ENCODE assay signal across 10 mouse cellular contexts in the genomic region with DNA sequence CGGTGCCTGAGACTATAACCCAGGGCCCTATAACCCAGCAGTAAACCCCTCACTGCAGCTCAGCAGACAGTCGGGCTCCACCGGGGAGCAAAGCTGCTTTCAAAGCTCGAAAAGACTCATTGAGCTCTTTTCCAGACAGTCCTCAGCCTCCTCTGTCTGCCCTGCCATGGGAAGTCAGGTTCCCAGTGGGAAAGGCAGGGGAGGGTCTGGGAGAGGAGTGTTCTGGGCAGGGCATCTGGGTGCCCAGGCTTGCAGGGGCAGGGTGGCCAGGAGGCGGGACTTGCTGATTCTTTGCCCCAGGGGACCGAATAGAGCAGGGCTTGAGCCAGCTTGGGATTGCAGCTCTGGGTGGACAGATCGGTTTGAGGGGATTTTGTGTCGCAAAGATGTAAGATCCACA. TPM values are rescaled to one million over a fixed set of nuclear protein-coding genes. Genes with fewer than 3 reads are reported as not detected.
A peak's percentile ranks its signal among the peaks of the same experiment; 100 is the strongest.
DNase-seq lines count a peak whose midpoint lies in the region; ATAC-seq and TF ChIP-seq lines count a peak whose summit lies in the region.
"Had no signal": no experiment of that assay in that cellular context is flagged by ENCODE, and none has a peak within 500 bp of the region (broad histone marks: within the 10 kb centered on the region; RNA-seq: fewer than 3 reads in every experiment).

No protein-coding gene starts in this region.

- H3K9me3 ChIP-seq in lung, postnatal 0 days (ENCODE audit: low read length), result no peaks in the 10 kb centered on the region
- H3K9me3 ChIP-seq in forebrain, embryonic 16.5 days (ENCODE audit: control insufficient read depth, low read length), result no peaks in the 10 kb centered on the region
- no peaks in the 10 kb centered on the region for H3K9me3 ChIP-seq in stomach, embryonic 15.5 days

- H3K4me3 ChIP-seq in gastrocnemius, adult 2 months, result no peak overlapping the region
- no peak overlapping the region for H3K4me3 ChIP-seq in lung, postnatal 0 days (ENCODE audit: low read depth, low read length)
- H3K4me3 ChIP-seq in forebrain, embryonic 16.5 days (replicated peaks; ENCODE audit: low read length), result no peak overlapping the region
- H3K4me3 ChIP-seq in stomach, embryonic 15.5 days (replicated peaks), result no peak overlapping the region

- TF ChIP-seq EP300 in lung, postnatal 0 days (IDR thresholded peaks at IDR 0.05), result no peak

- H3K27ac ChIP-seq in gastrocnemius, adult 2 months, result peak overlapping the region; percentile 65
- peak overlapping the region; percentile 33; the same call in 1 of the 2 replicates for H3K27ac ChIP-seq in lung, postnatal 0 days (ENCODE audit: low read length)
- H3K27ac ChIP-seq in forebrain, embryonic 16.5 days (ENCODE audit: low read length), result no peak overlapping the region
- peak overlapping the region; percentile 37; the same call in 1 of the 2 replicates for H3K27ac ChIP-seq in stomach, embryonic 15.5 days

- WGBS in lung, postnatal 0 days, result 66% methylated on average over 8 of the region's 8 CpGs
- 32% methylated on average over 8 of the region's 8 CpGs for WGBS in forebrain, embryonic 16.5 days
- whole genome bisulfite sequencing in stomach, embryonic 15.5 days, result 54% methylated on average over 8 of the region's 8 CpGs

- no peak overlapping the region for H3K4me2 ChIP-seq in lung, postnatal 0 days (replicated peaks; ENCODE audit: low read depth, low read length)
- H3K4me2 ChIP-seq in forebrain, embryonic 16.5 days (ENCODE audit: low read length), result no peak overlapping the region
- H3K4me2 ChIP-seq in stomach, embryonic 15.5 days, result no peak overlapping the region

- no peak for ATAC-seq in lung, postnatal 0 days
- no peak for ATAC-seq in forebrain, embryonic 16.5 days
- ATAC-seq in stomach, embryonic 15.5 days (ENCODE audit: insufficient read depth, low FRiP score, low read depth), result no peak

- no peak for TF ChIP-seq CTCF in gastrocnemius, adult 2 months (IDR thresholded peaks at IDR 0.05)
- no peak for TF ChIP-seq CTCF in lung, postnatal 0 days (IDR thresholded peaks at IDR 0.05)

- no peak overlapping the region for H3K9ac ChIP-seq in lung, postnatal 0 days (replicated peaks; ENCODE audit: low read depth)
- H3K9ac ChIP-seq in forebrain, embryonic 16.5 days (replicated peaks; ENCODE audit: low read depth, low read length), result 0 out of 2 replicates have a peak overlapping the region, but pooled peaks have one; percentile 5
- no peak overlapping the region for H3K9ac ChIP-seq in stomach, embryonic 15.5 days

- intact Hi-C loops in gastrocnemius, adult 2 months (cut with DNase I), result loop anchor here (2.0 kb wide), 1 partner anchor 56 kb away; no protein-coding TSS in a partner anchor

- no peak for DNase-seq in gastrocnemius, adult 2 months
- no peak for DNase-seq in gastrocnemius, postnatal 25 days
- no peak for DNase-seq in lung, postnatal 0 days (ENCODE audit: low spot score)
- DNase-seq in lung, postnatal 25 days (ENCODE audit: low spot score), result no peak
- no peak for DNase-seq in urinary bladder, postnatal 10 days (ENCODE audit: low spot score)
- no peak for DNase-seq in cerebellum, adult 9-10 months

- H3K4me1 ChIP-seq in lung, postnatal 0 days (ENCODE audit: insufficient read depth, low read depth, low read length), result peaks cover 11% of the 10 kb centered on the region; the same call in 1 of the 2 replicates
- peaks cover 18% of the 10 kb centered on the region for H3K4me1 ChIP-seq in forebrain, embryonic 16.5 days (replicated peaks; ENCODE audit: control insufficient read depth, insufficient read depth, low read length)
- H3K4me1 ChIP-seq in stomach, embryonic 15.5 days, result peaks cover 42% of the 10 kb centered on the region

- peaks cover 3% of the 10 kb centered on the region; the same call in 1 of the 2 replicates for H3K36me3 ChIP-seq in lung, postnatal 0 days (ENCODE audit: insufficient read depth, low read length)
- no peaks in the 10 kb centered on the region for H3K36me3 ChIP-seq in forebrain, embryonic 16.5 days (ENCODE audit: control insufficient read depth, insufficient read depth)
- peaks cover 12% of the 10 kb centered on the region; the same call in 1 of the 2 replicates for H3K36me3 ChIP-seq in stomach, embryonic 15.5 days

- H3K27me3 ChIP-seq in lung, postnatal 0 days (replicated peaks; ENCODE audit: insufficient read depth, low read length), result no peaks in the 10 kb centered on the region
- no peaks in the 10 kb centered on the region for H3K27me3 ChIP-seq in forebrain, embryonic 16.5 days (replicated peaks; ENCODE audit: control insufficient read depth, insufficient read depth, low read length)
- H3K27me3 ChIP-seq in stomach, embryonic 15.5 days (replicated peaks), result no peaks in the 10 kb centered on the region
- H3K27me3 ChIP-seq: CH12.LX had no signal

RNA-seq across cellular contexts. Expression of a gene that starts 52.6 kb away (rescaled TPM):
- total RNA-seq in gastrocnemius, adult 2 months (2021), result not detected
- total RNA-seq in gastrocnemius, postnatal 25 days (2021), result under 1 TPM in 1 of 2 experiments, not detected in 1; 0.35 TPM
- 0.30 and 0.33 TPM in 2 replicates for polyA plus RNA-seq in lung, postnatal 0 days (2015; fragmentation: Nextera tagmentation; extraction: Ambion mirVana)
- not detected in 2 replicates for polyA plus RNA-seq in forebrain, embryonic 16.5 days (2015; fragmentation: Nextera tagmentation; extraction: Ambion mirVana)
- polyA plus RNA-seq in stomach, embryonic 15.5 days (2015; fragmentation: Nextera tagmentation; extraction: Ambion mirVana), result 0.58 and 0.66 TPM in 2 replicates
- total RNA-seq: gastrocnemius, adult 8-10 months had no signal

RNA-seq across cellular contexts. Expression of a gene that starts 58.3 kb away (rescaled TPM):
- total RNA-seq in gastrocnemius, adult 2 months (2021), result 10 to 100 TPM in 1 of 2 experiments, 1 to 10 TPM in 1; 9.0 to 12.0 TPM
- 10 to 100 TPM; 12.0 to 17.2 TPM for total RNA-seq in gastrocnemius, postnatal 25 days (2021)
- polyA plus RNA-seq in lung, postnatal 0 days (2015; fragmentation: Nextera tagmentation; extraction: Ambion mirVana), result 7.8 and 8.5 TPM in 2 replicates
- 9.3 and 11.1 TPM in 2 replicates for polyA plus RNA-seq in forebrain, embryonic 16.5 days (2015; fragmentation: Nextera tagmentation; extraction: Ambion mirVana)
- 21.5 and 22.0 TPM in 2 replicates for polyA plus RNA-seq in stomach, embryonic 15.5 days (2015; fragmentation: Nextera tagmentation; extraction: Ambion mirVana)
